Mouse (Mus musculus): ENCODE data around the gene Bbs4. TPM values are rescaled to one million over a fixed set of nuclear protein-coding genes. Genes with fewer than 3 reads are reported as not detected.

Gene Bbs4
- polyA plus RNA-seq, 1 experiment from 2014 or later, result 2.4 TPM

- Histone ChIP-seq H3K4me3 (ENCODE audit: low read depth, low read length) (no peak overlapping the region), H3K27me3 (ENCODE audit: insufficient read depth, low read length) (no peaks in the 10 kb centered on the region), H3K9me3 (ENCODE audit: low read length) (no peaks in the 10 kb centered on the region), H3K4me2 (ENCODE audit: low read depth, low read length) (peak overlapping the region; percentile 27; the same call in 1 of the 2 replicates), H3K9ac (replicated peaks) (peak overlapping the region; percentile 44), H3K27ac (ENCODE audit: low read depth) (peak overlapping the region; percentile 68), H3K4me1 (ENCODE audit: insufficient read depth) (peaks cover 19% of the 10 kb centered on the region), H3K36me3 (replicated peaks; ENCODE audit: insufficient read depth, low read length) (no peaks in the 10 kb centered on the region)
- TF ChIP-seq EP300 (IDR thresholded peaks at IDR 0.05; ENCODE audit: low read depth) (peak; percentile 64; the same call in 1 of the 2 replicates), CTCF (IDR thresholded peaks at IDR 0.05; ENCODE audit: low read depth) (no peak)
- ATAC-seq (no peak), DNase-seq (no peak)
- 64% methylated on average over 3 of the region's 3 CpGs for WGBS (ENCODE audit: insufficient replicate concordance)
Measured at GRCm38 (mm10) chr9:59288685-59289410, 64.5 kb downstream of the Bbs4 start.

DNA sequence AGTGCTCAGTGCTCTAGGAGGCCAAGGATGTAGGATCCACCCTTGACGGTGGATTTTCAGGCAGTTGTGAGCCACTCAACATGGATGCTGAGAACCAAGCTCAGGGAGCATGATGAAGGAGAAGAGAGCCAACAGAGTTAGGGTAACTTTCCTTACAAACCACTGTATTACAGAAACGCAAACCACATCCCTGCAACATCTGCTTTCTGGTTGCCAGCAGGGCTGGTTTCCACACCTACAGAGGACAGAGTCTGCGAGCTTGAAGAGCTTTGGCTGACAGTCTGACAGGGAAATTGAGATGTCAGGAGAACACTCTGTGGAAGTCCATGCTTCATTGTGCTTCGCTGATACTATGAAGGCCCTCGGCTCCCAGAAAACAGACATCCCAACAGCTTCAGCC, 65.2 kb downstream of the Bbs4 start:
- Histone ChIP-seq H3K27me3 (ENCODE audit: insufficient read depth, low read length) (no peaks in the 10 kb centered on the region), H3K9ac (replicated peaks) (no peak overlapping the region), H3K27ac (ENCODE audit: low read depth) (peak overlapping the region; percentile 68), H3K9me3 (ENCODE audit: low read length) (no peaks in the 10 kb centered on the region), H3K4me1 (ENCODE audit: insufficient read depth) (peaks cover 18% of the 10 kb centered on the region), H3K36me3 (replicated peaks; ENCODE audit: insufficient read depth, low read length) (no peaks in the 10 kb centered on the region), H3K4me2 (ENCODE audit: low read depth, low read length) (peak overlapping the region; percentile 27; the same call in 1 of the 2 replicates), H3K4me3 (ENCODE audit: low read depth, low read length) (no peak overlapping the region)
- DNase-seq (peak; percentile 32), ATAC-seq (no peak)
- no peak for TF ChIP-seq CTCF (IDR thresholded peaks at IDR 0.05; ENCODE audit: low read depth)
- WGBS (ENCODE audit: insufficient replicate concordance), result 60% methylated on average over 5 of the region's 5 CpGs

DNA sequence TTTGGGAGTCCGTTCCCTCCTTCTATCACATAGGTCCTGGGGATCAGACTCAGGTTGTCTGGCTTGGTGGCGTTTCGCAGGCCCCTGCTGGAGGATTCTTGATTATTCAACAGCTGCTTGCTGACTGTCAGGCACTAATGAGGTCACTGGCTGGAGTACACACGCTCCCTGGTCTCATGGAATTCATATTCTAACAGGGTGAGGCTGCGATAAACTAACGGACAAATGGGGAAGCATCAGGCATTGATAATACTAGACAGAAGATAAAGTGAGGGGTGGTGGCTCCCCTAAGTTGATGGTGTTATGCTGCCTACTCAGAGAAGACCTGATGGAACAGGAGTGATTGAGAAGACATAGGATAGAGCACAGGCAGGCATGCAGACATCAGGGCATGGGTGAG, 67.7 kb downstream of the Bbs4 start:
- 47% methylated on average over 6 of the region's 6 CpGs for WGBS (ENCODE audit: insufficient replicate concordance)
- Histone ChIP-seq H3K4me3 (ENCODE audit: low read depth, low read length) (no peak overlapping the region), H3K9ac (replicated peaks) (no peak overlapping the region), H3K4me2 (ENCODE audit: low read depth, low read length) (no peak overlapping the region), H3K27ac (ENCODE audit: low read depth) (no peak overlapping the region), H3K9me3 (ENCODE audit: low read length) (no peaks in the 10 kb centered on the region), H3K27me3 (ENCODE audit: insufficient read depth, low read length) (no peaks in the 10 kb centered on the region), H3K36me3 (replicated peaks; ENCODE audit: insufficient read depth, low read length) (no peaks in the 10 kb centered on the region), H3K4me1 (ENCODE audit: insufficient read depth) (peaks cover 18% of the 10 kb centered on the region)
- DNase-seq, result no peak
- peak; percentile 85 for TF ChIP-seq EP300 (IDR thresholded peaks at IDR 0.05; ENCODE audit: low read depth)
- no peak for TF ChIP-seq CTCF (IDR thresholded peaks at IDR 0.05; ENCODE audit: low read depth)
- ATAC-seq, result peak; percentile 51

DNA sequence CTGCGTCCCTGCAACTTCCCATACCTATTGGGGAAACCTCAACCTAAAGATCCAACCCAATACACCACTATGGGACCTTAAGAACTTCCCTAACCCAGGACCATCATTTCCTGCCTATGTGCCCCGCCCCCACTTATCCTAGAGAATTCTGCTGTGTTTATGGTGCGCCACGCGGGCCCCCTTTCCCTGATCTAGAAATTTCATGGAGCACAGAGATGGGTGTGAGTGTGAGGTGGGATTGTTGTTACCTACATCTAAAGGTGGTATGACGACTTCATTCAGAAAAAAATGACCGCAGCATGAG, 70.7 kb downstream of the Bbs4 start:
- no peaks in the 10 kb centered on the region for H3K36me3 ChIP-seq (replicated peaks; ENCODE audit: insufficient read depth, low read length)
- H3K9me3 ChIP-seq (ENCODE audit: low read length), result no peaks in the 10 kb centered on the region
- H3K27me3 ChIP-seq (ENCODE audit: insufficient read depth, low read length), result no peaks in the 10 kb centered on the region
- no peak overlapping the region for H3K27ac ChIP-seq (ENCODE audit: low read depth)
- DNase-seq, result no peak
- 50% methylated on average over 7 of the region's 7 CpGs for WGBS (ENCODE audit: insufficient replicate concordance)
- peak overlapping the region; percentile 19; the same call in 1 of the 2 replicates for H3K4me2 ChIP-seq (ENCODE audit: low read depth, low read length)
- no peak for TF ChIP-seq CTCF (IDR thresholded peaks at IDR 0.05; ENCODE audit: low read depth)
- no peak for TF ChIP-seq EP300 (IDR thresholded peaks at IDR 0.05; ENCODE audit: low read depth)
- H3K4me3 ChIP-seq (ENCODE audit: low read depth, low read length), result no peak overlapping the region
- no peak overlapping the region for H3K9ac ChIP-seq (replicated peaks)
- ATAC-seq, result no peak
- H3K4me1 ChIP-seq (ENCODE audit: insufficient read depth), result peaks cover 6% of the 10 kb centered on the region

GRCm38 (mm10) chr9:59281871-59282682, 71.2 kb downstream of the Bbs4 start:
- no peak overlapping the region for H3K4me3 ChIP-seq (ENCODE audit: low read depth, low read length)
- H3K4me1 ChIP-seq (ENCODE audit: insufficient read depth), result peaks cover 4% of the 10 kb centered on the region
- no peak overlapping the region for H3K27ac ChIP-seq (ENCODE audit: low read depth)
- TF ChIP-seq CTCF (IDR thresholded peaks at IDR 0.05; ENCODE audit: low read depth) (peak; percentile 92), EP300 (IDR thresholded peaks at IDR 0.05; ENCODE audit: low read depth) (no peak)
- peak; percentile 59; the same call in 1 of the 2 replicates for ATAC-seq
- no peaks in the 10 kb centered on the region for H3K27me3 ChIP-seq (ENCODE audit: insufficient read depth, low read length)
- WGBS (ENCODE audit: insufficient replicate concordance), result 41% methylated on average over 26 of the region's 27 CpGs
- H3K9me3 ChIP-seq (ENCODE audit: low read length), result no peaks in the 10 kb centered on the region
- DNase-seq, result peak; percentile 87
- peak overlapping the region; percentile 19; the same call in 1 of the 2 replicates for H3K4me2 ChIP-seq (ENCODE audit: low read depth, low read length)
- no peak overlapping the region for H3K9ac ChIP-seq (replicated peaks)
- no peaks in the 10 kb centered on the region for H3K36me3 ChIP-seq (replicated peaks; ENCODE audit: insufficient read depth, low read length)

DNA sequence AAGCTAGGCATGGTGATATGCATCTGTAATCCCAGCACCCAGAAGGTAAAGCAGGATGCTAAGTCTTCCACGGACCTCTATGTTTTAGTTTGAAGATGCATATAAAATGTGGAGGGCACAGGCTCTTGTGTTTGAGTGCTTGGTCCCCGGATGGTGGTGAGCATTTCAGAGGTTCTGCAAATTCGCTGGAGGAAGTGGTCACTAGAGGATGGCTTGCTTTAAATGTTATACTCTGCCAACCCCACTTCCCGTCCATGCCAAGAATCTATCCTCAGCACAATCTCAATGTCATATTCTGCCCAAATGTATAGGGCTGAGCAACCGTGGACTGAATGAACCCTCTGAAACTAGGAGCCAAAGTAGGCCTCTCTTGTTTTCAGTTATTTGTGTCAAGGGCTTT, 72.4 kb downstream of the Bbs4 start:
- DNase-seq (no peak), ATAC-seq (no peak)
- Histone ChIP-seq H3K9ac (replicated peaks) (no peak overlapping the region), H3K36me3 (replicated peaks; ENCODE audit: insufficient read depth, low read length) (no peaks in the 10 kb centered on the region), H3K9me3 (ENCODE audit: low read length) (no peaks in the 10 kb centered on the region), H3K4me2 (ENCODE audit: low read depth, low read length) (no peak overlapping the region), H3K27me3 (ENCODE audit: insufficient read depth, low read length) (no peaks in the 10 kb centered on the region), H3K4me3 (ENCODE audit: low read depth, low read length) (no peak overlapping the region), H3K27ac (ENCODE audit: low read depth) (no peak overlapping the region), H3K4me1 (ENCODE audit: insufficient read depth) (peaks cover 4% of the 10 kb centered on the region)
- no peak for TF ChIP-seq EP300 (IDR thresholded peaks at IDR 0.05; ENCODE audit: low read depth)
- TF ChIP-seq CTCF (IDR thresholded peaks at IDR 0.05; ENCODE audit: low read depth), result no peak
- WGBS (ENCODE audit: insufficient replicate concordance), result 62% methylated on average over 5 of the region's 5 CpGs

All from liver, postnatal 0 days (tissue).